Mouse (Mus musculus): ENCODE measurements around the gene Clec4d.
A peak's percentile ranks its signal among the peaks of the same experiment; 100 is the strongest.
"Not testable (repeated sequence)": the region's sequence is repeated elsewhere in the genome, so short reads cannot be mapped to it uniquely, and the experiment has no call there.

Gene Clec4d

DNA sequence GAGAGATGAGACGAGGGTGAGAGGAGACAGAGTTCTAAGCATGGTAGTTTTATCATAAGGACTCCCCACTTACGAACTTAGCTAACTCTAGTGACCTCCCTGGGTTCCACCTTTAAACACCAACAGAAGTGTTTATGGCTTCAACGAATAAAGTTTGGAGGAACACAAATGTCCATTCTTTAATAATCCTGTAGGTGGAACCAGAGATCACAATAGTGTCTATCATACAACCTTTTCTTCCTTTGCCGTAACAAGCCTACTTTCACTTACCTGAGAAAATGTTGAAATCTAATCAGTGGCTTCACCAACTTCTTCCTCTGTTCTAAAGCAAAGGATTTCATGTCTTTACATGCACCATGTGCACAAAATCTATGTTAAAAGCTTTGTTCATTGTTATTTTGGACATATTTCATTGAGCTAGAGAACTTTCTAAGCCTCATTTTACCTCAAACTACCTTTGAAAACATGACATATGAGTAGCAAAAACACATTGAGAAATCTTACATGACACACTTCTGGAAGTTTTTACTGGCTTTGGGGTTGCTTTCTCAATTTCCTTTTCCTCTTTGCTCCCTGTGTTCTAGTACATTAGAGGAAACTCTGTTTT is at the start of gene Clec4d:
Clec4d (plus strand) TSS at position 557 of the 607 bp plus-strand sequence.
- DNase-seq = no peak

DNA sequence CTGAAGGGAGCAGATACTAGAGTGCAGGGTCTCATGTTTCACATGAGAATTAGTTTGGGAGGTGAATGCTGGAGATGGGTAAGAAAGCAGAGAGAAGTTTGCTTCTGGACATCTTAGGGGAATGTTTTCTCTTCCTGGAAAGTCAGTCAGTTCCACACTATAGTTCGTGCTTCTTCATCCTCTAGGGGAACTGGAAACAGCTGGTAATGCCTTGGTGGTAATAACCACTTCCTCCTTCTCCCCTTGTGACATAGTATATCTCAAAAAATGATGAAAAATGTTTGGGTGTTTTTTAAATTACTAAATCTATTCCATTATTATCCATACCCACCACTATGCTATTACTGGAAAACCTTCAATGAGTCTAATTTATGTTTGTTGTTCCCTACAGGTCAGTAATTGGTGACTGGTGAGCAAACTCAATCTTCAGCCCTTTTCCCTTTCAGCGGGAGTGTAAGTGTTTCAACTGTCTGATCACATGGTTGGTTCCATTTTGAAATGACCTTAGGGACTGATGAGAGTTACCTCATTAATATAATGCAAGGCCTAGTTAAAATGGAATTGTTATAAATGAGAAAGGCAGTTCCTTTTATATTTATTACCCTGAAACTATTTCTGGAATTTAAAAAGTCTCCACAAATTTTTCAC is 34.3 kb upstream of the Clec4d start:
- DNase-seq = no peak

DNA sequence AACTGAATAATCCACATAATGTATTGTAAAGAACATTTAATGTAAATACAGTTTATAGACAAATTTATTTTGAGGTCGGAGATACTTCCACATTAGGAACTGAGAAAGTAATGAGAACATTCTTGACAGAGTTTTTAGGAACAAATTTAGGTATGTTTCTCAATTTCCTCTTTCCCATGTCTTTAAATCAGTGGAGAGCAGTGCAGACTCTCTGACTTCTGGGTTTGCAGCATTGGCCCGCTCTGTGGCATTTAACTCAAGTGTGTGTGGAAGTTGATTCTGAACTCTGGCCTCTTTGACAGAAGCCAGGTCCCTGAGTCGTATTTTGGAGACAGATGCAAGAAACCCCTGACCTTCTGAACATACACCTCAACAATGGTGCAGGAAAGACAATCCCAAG is 32.3 kb upstream of the Clec4d start, which contains the start of gene Clec4n:
Clec4n (plus strand) TSS at position 200 of the 400 bp plus-strand sequence.
- no peak for DNase-seq

DNA sequence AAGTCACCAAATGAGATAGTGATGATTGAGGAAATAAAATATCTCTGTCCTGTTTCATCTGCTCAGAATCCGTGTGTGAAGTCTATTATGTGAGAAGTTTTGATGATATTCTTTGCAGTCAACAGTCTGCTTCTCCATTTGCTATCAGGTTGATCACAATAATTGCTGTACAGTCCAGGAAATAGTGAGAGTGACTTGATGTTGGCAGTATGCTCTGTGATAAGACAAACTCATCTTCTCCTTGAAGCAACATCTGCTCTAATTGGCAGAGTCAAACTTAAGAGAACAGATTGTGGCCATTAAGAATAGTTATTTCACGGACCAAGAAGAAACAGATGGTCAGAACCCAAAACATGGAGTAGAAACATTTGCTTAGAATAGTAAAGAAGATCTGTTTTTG is 30.8 kb upstream of the Clec4d start:
- no peak for DNase-seq

DNA sequence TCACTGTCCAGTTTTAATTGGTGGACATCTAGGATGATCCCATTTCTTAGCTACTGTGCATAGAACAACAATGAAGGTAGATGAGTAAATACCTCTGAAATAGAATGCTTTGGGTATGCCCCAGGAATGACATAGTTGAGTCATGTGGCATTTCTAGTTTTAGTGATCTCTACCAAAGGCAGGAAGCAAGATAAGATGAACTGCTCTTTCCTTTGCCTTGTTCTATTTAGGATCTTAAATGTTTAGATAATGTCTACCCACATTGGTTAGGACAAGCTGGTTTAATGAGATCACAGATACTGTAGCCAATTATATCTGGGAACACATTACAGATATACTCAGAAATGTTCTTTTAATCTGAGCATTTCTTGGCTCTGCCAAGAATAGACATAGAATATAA is 24.3 kb upstream of the Clec4d start:
- no peak for DNase-seq

DNA sequence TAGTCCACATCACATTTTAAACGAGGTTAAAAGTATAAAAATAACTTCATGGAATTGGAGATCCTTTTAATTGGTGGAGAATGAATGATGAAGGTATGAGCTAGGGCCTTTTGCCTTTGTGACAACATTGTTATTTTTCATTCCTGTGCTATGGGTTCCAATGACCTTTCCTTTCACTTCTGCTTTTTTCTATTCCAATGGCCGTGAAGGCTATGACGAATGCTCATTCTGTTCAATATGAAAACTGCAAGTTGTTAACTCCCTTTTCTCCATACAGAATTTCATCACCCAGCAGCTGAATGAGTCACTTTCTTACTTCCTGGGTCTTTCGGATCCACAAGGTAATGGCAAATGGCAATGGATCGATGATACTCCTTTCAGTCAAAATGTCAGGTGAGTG is 17.7 kb upstream of the Clec4d start:
- DNase-seq = no peak

DNA sequence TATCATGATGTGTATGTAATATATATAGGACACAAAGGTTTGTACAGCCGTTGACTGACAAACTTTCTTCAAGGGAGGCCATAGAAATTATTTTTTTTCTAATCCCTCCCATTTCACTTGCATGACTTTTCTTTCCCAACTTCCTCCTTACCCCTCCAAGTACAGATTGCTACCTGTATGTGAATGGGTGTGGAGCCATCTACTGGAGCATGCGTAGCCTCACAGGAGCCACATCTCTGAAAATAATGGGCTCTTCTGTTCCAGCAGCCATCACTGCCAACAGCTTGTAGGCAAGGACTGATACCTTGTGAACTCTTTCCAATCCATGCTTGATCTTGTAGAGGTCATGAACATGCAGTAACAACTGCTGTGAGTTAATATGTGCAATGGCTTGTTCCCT is 13.0 kb upstream of the Clec4d start:
- DNase-seq = not testable (repeated sequence)

DNA sequence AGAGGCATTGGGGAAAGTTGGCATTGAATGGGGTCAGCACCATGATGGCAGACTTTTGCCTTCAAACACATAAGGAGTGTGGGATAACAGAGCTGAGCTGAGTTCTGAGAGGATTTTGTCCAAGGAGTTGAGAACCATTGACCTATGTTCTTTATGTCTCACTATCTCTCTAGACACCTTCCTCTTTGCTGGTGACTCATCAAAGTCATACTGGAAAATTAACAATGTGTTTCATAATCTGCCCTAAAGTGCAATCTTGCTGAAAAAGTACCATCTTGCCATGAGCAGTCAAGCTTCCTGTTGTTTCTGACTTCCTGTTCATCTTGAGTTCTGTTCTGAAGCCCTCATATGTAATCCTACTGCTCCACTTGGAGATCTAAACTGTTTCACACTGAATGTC is 9.2 kb upstream of the Clec4d start:
- no peak for DNase-seq

DNA sequence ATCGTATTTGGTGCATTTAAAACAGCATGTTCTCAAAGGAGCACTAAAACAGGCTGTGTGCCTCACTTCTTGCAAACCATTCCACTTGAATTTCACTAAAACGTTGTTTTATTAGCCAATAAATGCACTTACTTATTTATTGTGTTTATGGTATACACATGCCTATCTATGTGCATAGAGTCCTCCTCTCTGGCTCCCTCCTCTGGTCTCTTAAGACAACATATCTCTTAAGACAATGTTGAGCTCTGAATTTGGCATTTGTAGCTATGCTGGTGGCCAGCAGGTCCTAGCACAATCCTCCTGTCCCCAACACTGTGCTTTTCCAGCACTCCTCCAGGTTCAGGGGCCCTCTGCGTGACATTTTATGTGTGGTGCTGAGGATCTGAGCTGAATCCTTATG is 3.0 kb upstream of the Clec4d start:
- no peak for DNase-seq

DNA sequence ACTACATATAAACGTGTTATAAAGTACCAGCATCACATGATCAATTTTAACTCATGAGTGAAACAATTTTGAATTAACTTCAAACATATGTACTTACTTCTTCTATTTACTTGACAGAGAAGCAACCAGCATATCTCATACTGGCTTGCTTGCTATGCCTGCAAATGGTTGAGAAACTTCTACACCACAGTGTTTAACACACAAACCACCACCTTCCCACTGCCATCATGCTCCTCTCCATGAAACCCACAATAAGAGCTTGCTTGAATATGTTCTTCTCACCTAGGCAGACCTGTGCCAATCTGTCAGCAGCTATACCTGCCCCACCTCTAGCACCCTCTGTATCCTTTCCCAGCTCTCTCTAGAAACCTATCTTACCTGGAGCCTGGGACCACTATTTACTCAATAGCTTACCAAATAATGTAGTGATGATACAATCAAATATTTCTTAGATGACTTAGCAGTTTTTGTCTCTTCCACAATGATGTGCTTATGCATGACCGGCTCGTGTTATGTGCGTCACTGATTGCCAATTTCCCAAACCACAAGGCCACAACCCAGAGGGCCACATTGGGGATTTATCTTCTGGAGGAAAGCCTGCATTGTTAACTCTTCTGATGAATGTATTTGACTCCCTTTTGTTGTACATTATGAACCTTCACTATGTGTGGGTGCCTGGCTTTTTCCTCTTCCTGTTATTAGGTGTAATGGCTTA is 1.9 kb upstream of the Clec4d start:
- peak in 1 of 2 experiments; percentile 7 for DNase-seq

DNA sequence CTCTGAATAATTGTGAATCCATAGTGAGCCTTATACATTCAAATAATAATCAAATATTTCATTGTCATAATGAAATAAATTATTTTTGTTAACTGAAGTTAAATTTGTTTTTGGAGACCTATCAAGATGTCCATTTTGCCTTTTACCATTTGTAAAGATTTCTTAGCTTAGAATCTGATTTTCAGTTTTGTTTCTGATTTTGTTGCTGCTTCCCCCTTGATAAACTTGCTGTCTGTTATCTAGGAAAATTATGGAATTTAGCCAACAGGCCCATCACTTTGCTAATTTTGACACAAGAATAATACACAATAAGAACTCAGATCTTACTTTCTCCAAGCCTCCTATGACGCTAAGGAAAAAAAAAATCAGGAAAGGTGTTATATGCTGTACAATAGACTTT is 1.0 kb upstream of the Clec4d start:
- DNase-seq = no peak

DNA sequence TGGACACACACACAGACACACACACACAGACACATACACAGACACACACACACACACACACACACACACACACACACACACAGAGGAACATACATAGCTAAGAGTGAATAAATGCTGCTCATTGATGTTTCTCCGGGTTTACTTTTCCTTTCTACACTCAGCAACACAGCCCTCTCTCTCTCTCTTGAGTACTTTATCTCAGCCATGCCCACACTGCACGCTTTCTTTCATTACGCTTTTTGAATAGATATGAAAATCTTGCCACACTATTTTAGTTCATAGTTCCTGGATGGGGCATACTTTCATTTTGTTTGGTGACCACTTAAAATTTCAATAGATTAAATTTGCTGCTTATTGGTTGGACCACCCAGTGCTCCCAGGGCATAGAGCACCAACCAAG is 2.3 kb downstream of the Clec4d start:
- DNase-seq = no peak

DNA sequence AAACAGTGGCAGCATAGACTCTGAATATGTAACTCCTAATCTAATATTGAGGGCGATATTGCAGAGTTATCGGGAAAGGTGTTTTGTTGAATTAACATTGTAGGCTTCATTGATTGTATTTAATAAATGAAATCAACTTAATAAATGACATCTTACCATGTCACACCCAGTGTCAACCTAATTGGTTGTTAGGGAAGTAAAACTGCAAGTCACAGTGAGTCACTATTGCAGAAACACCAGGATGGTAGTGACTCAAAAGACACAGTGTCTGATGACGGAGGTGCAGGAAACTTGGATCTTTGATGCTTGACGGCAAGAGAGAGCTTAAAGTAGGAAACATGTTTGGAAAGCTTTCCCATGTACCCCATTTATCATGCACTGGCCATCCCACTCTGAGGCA is 3.9 kb downstream of the Clec4d start:
- peak; percentile 5 to 6 for DNase-seq

DNA sequence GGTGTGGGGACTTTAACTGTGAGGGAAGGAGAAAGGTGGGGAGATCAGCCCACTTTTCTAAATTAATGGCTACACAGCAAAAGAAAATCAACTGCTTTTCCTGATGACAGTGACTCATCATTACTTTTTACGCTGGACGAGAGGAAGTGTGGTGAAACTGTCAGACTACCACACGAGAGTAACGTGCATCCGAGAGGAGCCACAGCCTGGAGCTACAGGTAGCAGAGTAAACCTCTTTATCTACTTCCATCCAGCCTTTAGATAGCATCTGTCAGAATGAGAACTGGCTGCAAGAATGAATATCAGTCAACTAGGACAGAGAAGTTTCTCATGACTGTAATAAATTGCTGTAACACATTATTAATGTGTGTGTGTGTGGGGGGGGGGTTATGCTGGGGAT is 5.0 kb downstream of the Clec4d start:
- DNase-seq = no peak

DNA sequence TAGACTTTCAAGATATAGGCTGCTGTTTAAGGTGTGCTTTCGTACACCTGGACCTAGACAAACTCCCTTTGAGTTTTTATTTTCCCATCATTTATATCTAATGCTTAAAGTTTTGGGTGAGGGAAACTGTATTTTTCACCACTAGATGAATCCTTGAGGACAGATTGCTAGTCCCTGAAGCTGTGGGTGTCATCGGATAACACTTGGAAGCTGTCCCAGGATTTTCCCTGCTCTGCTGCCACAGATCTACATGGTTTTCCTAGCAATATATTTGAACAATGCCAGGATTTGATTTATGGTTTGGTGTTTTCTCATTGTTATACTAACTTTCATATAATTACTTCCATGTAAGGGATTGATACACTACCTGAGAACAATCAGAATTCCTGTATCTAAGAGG is 17.5 kb downstream of the Clec4d start:
- no peak for DNase-seq

DNA sequence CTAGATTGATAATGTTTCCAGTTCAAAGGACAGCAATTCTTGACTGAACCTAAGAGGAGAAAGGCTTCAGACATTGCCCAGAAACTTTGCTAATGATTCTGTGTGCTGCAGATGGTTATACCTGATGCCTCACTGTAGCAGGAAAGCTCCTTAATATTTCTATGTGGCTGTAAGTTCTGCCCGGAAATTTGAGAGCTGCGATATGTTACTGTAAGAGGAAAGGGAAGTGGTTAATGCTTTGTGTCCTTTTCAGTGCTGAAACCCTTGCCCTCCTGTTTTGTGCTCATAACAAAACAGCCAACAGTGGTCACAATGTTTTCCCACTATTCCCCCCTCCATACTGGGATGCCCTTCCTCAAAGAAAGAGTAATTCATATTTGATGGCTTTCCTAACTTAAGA is 24.4 kb downstream of the Clec4d start:
- no peak for DNase-seq

DNA sequence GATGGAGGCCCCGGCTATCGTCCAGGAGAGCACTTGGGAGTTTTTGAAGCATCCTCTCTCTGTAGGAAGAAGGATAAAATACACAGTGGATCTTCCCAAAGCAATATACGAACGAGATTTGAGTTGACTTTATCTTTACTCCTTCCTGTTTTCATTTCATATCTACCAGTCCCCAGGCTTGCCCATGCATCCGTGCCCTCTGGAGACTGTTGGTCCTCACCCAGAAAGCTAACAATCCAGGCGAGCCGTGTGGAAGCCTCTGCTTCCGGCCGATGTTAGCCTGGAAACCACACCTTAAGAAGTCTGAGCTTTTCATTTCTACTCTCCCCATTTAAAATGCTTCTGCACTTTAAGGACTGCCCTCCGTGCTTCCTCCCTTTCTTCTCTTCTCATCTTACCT is 27.0 kb downstream of the Clec4d start:
- DNase-seq = no peak

DNA sequence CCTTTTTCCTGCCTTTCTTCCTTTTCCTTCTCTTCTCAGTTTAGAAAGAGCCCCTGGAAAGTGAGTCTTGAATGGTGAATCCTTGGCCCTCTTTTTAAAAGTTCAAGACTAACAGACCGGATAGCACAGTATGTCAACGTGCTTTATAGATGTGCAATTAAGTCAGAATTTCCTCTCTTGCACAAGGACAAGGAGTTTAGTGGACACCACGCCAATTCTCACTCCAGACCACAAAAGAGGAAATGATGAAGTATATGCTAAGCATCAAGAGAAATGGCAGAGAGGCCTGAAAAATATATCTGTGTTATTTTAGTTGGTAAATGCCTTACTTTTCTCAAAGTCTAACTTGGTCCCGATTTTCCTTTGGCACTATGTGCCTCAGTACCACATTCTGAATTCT is 27.8 kb downstream of the Clec4d start, which contains the start of gene Clec4e:
Clec4e (minus strand) TSS at position 118 of the 400 bp plus-strand sequence.
- DNase-seq = no peak

DNA sequence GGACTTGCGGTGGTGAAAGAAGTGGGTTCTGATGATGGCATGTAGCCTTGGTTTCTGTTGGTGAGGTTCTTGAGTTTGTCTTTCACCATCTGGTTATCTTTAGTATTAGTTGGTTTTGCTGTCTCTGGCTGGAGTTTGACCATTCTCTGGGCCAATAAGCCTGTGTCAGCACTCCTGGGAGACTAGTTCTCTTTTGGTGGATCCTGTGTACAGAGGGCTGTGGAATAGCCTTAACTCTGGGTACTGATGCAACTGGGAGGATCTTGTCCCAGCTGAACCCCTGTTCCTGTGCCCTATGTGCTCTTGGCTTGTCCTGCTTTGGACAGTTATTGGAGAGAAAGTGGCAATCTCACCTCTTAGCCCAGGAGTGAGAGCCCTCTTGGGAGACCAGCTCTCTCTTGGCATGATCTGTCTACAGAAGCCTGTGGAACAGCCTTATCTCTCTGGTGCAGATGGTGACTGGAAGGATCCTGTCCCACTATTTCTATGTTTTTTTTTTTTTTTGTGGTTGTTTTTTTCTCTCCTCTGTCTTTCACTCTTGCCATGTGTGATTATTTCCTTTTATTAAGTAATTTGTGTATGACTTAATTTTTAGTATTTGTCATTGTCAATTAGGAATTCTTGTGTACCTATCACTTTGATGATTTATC is 31.0 kb downstream of the Clec4d start:
- no peak for DNase-seq

DNA sequence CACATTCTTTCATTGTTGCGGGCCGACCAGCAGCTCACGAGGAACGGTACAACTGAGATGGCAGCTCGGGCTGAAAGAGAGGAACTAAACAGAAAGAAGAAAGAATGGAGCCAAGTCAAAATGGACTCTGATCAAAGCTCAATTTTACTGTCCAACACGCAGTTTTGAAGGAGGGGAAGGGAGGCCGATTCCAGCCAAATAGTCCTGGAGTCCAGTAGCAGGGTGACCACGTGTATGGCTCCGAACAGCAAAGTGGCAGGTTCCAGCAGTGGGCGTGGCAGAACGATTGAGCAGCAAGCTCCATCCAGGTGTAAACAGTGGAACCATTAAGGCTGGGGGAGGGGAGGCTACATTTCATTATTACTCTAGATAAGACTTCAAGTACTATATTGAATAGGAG is 31.6 kb downstream of the Clec4d start:
- DNase-seq = not testable (repeated sequence)

DNA sequence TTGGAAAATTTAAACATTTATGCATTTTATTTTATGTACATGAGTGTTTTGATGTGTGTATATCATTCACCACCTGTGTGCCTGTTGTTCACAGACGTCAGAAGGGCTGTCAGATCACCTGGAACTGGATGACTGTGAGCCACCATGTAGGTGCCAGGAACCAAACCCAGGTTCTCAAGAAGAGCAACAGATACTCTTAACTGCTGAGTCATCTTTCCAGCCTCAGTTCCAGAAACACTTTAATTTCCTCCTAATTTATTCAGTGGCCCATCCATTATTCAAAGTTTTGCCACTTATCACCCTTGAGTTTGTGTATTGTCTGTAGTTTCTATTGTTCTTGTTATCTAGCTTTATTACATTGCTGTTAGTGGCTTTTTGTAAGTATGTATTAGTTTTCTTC is 34.8 kb downstream of the Clec4d start:
- no peak for DNase-seq

DNA sequence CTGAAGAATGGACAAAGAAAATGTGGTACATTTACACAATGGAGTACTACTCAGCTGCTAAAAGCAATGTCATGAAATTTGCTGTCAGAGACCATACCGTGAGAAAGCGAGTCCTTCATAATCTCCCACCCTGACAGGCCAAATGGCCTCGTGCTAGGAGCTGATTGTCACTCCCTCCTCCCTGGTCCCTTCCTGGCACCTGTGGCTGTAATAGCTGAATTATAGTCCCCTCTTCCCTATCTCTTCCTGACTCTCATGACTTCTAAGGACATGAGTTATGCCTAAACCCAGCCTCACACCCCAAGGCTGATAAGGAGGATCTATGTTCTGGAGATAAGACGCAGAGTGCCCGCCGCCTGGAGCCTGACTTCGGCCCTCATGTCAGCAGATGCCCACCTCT is 44.4 kb downstream of the Clec4d start:
- not testable (repeated sequence) for DNase-seq

DNA sequence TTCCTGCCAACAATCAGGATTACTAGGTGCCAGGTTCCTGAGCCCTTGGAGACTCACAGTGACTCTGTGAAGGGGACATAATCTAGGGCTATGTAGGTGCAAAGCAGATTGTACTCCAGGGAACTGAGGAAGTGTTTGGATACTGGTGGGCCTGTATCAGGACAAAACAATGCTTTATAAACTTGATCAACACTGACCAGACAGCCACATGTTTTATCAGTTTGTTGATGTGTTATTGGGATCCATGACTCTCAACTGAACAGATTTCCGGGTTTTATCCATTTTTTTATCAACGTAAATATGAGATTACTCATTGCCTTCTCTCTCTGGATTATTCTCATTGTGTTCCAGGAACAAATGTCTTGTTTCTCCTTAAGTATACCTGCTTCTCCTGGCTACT is 46.1 kb downstream of the Clec4d start, which contains the start of gene Vmn2r19:
Vmn2r19 (plus strand) TSS at position 301 of the 400 bp plus-strand sequence.
- no peak for DNase-seq
